Mouse (Mus musculus): ENCODE measurements around the gene Slc10a7. TPM values are rescaled to one million over a fixed set of nuclear protein-coding genes. Genes with fewer than 3 reads are reported as not detected.

The Slc10a7 gene
- polyA plus RNA-seq, 1 experiment from 2014 or later: 10.3 TPM

- Histone ChIP-seq H3K27me3 (ENCODE audit: control insufficient read depth, insufficient read depth, low read length) (no peaks in the 10 kb centered on the region), H3K9me3 (ENCODE audit: control insufficient read depth, low read length) (no peaks in the 10 kb centered on the region; the same call in 1 of the 2 replicates), H3K4me1 (ENCODE audit: control insufficient read depth, insufficient read depth, low read length) (no peaks in the 10 kb centered on the region), H3K9ac (ENCODE audit: low read length) (no peak overlapping the region), H3K4me2 (ENCODE audit: low read depth, severe bottlenecking) (no peak overlapping the region), H3K27ac (replicated peaks; ENCODE audit: low read depth, low read length) (no peak overlapping the region), H3K36me3 (ENCODE audit: control insufficient read depth, insufficient read depth, low read length) (no peaks in the 10 kb centered on the region), H3K4me3 (ENCODE audit: low read depth, low read length) (no peak overlapping the region)
- DNase-seq (ENCODE audit: low spot score) (peak; percentile 19), ATAC-seq (ENCODE audit: insufficient number of reproducible peaks, low FRiP score, low TSS enrichment, low read depth) (no peak)
These were observed 255.8 kb downstream of the Slc10a7 start for GRCm38 (mm10) chr8:78764976-78765375.

GRCm38 (mm10) chr8:78765556-78765955, 256.4 kb downstream of the Slc10a7 start:
- WGBS: 90% methylated on average over 1 of the region's 1 CpGs
- Histone ChIP-seq H3K4me1 (ENCODE audit: control insufficient read depth, insufficient read depth, low read length) (no peaks in the 10 kb centered on the region), H3K27ac (replicated peaks; ENCODE audit: low read depth, low read length) (no peak overlapping the region), H3K9ac (ENCODE audit: low read length) (no peak overlapping the region), H3K4me2 (ENCODE audit: low read depth, severe bottlenecking) (no peak overlapping the region), H3K4me3 (ENCODE audit: low read depth, low read length) (no peak overlapping the region), H3K27me3 (ENCODE audit: control insufficient read depth, insufficient read depth, low read length) (no peaks in the 10 kb centered on the region), H3K36me3 (ENCODE audit: control insufficient read depth, insufficient read depth, low read length) (no peaks in the 10 kb centered on the region), H3K9me3 (ENCODE audit: control insufficient read depth, low read length) (no peaks in the 10 kb centered on the region; the same call in 1 of the 2 replicates)
- DNase-seq (ENCODE audit: low spot score): no peak
- no peak for ATAC-seq (ENCODE audit: insufficient number of reproducible peaks, low FRiP score, low TSS enrichment, low read depth)

- ATAC-seq (ENCODE audit: insufficient number of reproducible peaks, low FRiP score, low TSS enrichment, low read depth): no peak
- no peaks in the 10 kb centered on the region for H3K9me3 ChIP-seq (ENCODE audit: control insufficient read depth, low read length)
- H3K36me3 ChIP-seq (ENCODE audit: control insufficient read depth, insufficient read depth, low read length): no peaks in the 10 kb centered on the region
- WGBS: 94% methylated on average over 3 of the region's 3 CpGs
- H3K4me2 ChIP-seq (ENCODE audit: low read depth, severe bottlenecking): no peak overlapping the region
- no peak overlapping the region for H3K9ac ChIP-seq (ENCODE audit: low read length)
- DNase-seq (ENCODE audit: low spot score): no peak
- no peaks in the 10 kb centered on the region for H3K27me3 ChIP-seq (ENCODE audit: control insufficient read depth, insufficient read depth, low read length)
- no peak overlapping the region for H3K4me3 ChIP-seq (ENCODE audit: low read depth, low read length)
- H3K27ac ChIP-seq (replicated peaks; ENCODE audit: low read depth, low read length): no peak overlapping the region
- H3K4me1 ChIP-seq (ENCODE audit: control insufficient read depth, insufficient read depth, low read length): no peaks in the 10 kb centered on the region
These were observed 261.4 kb downstream of the Slc10a7 start for GRCm38 (mm10) chr8:78770584-78770983.

DNA sequence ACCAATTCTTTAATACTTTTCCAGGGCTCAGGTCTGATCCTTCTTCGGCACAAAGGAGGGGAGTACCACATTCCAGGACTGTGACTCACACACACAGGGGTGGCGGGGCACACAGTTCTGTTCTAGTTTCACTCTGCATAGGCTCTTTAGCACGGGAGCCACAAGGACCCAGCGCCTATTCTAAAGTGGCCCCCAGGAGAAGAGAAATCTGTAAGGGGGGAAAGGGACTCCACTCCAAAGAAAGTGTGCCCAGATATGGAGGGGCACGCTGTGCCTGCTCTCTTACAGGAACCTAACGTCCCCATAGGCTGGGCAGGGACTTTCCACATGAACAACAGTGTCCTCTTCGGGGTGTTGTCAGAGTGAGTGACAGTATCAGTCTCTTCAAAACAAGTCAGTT, 262.1 kb downstream of the Slc10a7 start:
- peak; percentile 16 for DNase-seq (ENCODE audit: low spot score)
- H3K4me1 ChIP-seq (ENCODE audit: control insufficient read depth, insufficient read depth, low read length): no peaks in the 10 kb centered on the region

GRCm38 (mm10) chr8:78776816-78777215, 267.7 kb downstream of the Slc10a7 start:
- Histone ChIP-seq H3K27ac (replicated peaks; ENCODE audit: low read depth, low read length) (no peak overlapping the region), H3K4me2 (ENCODE audit: low read depth, severe bottlenecking) (no peak overlapping the region), H3K27me3 (ENCODE audit: control insufficient read depth, insufficient read depth, low read length) (no peaks in the 10 kb centered on the region), H3K9ac (ENCODE audit: low read length) (no peak overlapping the region), H3K4me3 (ENCODE audit: low read depth, low read length) (no peak overlapping the region), H3K4me1 (ENCODE audit: control insufficient read depth, insufficient read depth, low read length) (no peaks in the 10 kb centered on the region), H3K36me3 (ENCODE audit: control insufficient read depth, insufficient read depth, low read length) (no peaks in the 10 kb centered on the region), H3K9me3 (ENCODE audit: control insufficient read depth, low read length) (no peaks in the 10 kb centered on the region)
- ATAC-seq (ENCODE audit: insufficient number of reproducible peaks, low FRiP score, low TSS enrichment, low read depth) (no peak), DNase-seq (ENCODE audit: low spot score) (no peak)
- 89% methylated on average over 9 of the region's 9 CpGs for WGBS

More for the DNA sequence above, 262.1 kb downstream of the Slc10a7 start:
- 77% methylated on average over 7 of the region's 7 CpGs for WGBS
- H3K4me3 ChIP-seq (ENCODE audit: low read depth, low read length): no peak overlapping the region
- no peaks in the 10 kb centered on the region for H3K9me3 ChIP-seq (ENCODE audit: control insufficient read depth, low read length)
- H3K27me3 ChIP-seq (ENCODE audit: control insufficient read depth, insufficient read depth, low read length): no peaks in the 10 kb centered on the region
- ATAC-seq (ENCODE audit: insufficient number of reproducible peaks, low FRiP score, low TSS enrichment, low read depth): no peak
- no peak overlapping the region for H3K27ac ChIP-seq (replicated peaks; ENCODE audit: low read depth, low read length)
- no peak overlapping the region for H3K4me2 ChIP-seq (ENCODE audit: low read depth, severe bottlenecking)
- no peaks in the 10 kb centered on the region for H3K36me3 ChIP-seq (ENCODE audit: control insufficient read depth, insufficient read depth, low read length)
- no peak overlapping the region for H3K9ac ChIP-seq (ENCODE audit: low read length)

Other genes with a start within 250 kb of the Slc10a7 start
- gene Pou4f2, start 72.7 kb upstream of the Slc10a7 start, polyA plus RNA-seq (2014; fragmentation: Nextera tagmentation; extraction: Ambion mirVana): not detected in 2 replicates
- 429 and 438 TPM in 2 replicates for gene Rbmxl1, start 448 bp upstream of the Slc10a7 start, polyA plus RNA-seq (2014; fragmentation: Nextera tagmentation; extraction: Ambion mirVana)